Mouse (Mus musculus): ENCODE measurements around the gene Asic2. TPM values are rescaled to one million over a fixed set of nuclear protein-coding genes. Genes with fewer than 3 reads are reported as not detected.

The Asic2 gene
- polyA plus RNA-seq, 1 experiment from 2014 or later: 0.35 TPM

DNA sequence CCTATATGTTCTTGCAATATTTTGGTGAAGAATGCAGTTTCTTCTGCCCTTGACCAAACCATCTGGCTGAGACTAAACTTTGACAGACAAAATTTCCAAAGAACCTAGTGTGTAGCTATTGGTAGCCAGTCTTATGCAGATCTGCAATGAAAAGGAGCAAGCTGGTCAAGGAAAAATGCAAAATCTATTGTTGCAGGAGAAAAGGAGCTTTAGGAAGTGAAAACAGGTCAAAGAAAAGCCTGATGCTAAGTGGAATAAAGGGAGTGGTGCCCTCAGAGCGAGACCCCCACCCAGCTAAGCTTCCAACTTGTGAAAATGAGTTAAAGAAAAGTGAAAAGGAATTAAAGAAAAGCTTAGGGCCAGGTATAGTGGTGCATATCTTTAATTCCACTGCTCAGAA lies 135.9 kb downstream of the Asic2 start:
- Histone ChIP-seq H3K4me2 (replicated peaks) (no peak overlapping the region), H3K27me3 (no peaks in the 10 kb centered on the region), H3K4me3 (replicated peaks) (no peak overlapping the region), H3K36me3 (no peaks in the 10 kb centered on the region), H3K9ac (no peak overlapping the region), H3K9me3 (replicated peaks) (no peaks in the 10 kb centered on the region), H3K27ac (replicated peaks) (no peak overlapping the region), H3K4me1 (no peaks in the 10 kb centered on the region)
- WGBS: 54% methylated on average over 1 of the region's 1 CpGs
- no peak for ATAC-seq (ENCODE audit: insufficient number of reproducible peaks, low FRiP score, low TSS enrichment, low read depth)

DNA sequence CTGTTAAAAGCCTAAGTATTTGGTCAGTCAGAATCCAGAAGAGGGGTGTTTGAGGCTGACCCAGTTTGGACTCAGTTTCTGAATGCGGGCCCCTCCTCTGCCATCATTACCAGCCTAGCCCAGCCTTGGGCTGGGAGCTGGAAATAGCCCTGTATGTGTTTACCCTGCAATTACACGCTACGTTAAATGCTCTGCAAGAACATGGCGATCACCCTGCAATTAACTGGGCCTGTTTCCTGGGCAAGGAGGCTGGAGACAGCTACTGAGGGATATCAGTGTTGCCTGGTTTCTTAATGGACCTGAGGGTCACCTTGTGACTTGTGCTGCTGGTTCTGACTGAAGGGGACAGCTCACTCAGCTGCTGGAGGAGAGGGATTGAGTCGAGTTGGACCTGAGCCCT lies 151.7 kb downstream of the Asic2 start:
- H3K27me3 ChIP-seq: no peaks in the 10 kb centered on the region
- no peaks in the 10 kb centered on the region for H3K36me3 ChIP-seq
- H3K9me3 ChIP-seq (replicated peaks): no peaks in the 10 kb centered on the region
- no peak overlapping the region for H3K9ac ChIP-seq
- H3K4me1 ChIP-seq: no peaks in the 10 kb centered on the region
- H3K4me3 ChIP-seq (replicated peaks): no peak overlapping the region
- no peak overlapping the region for H3K4me2 ChIP-seq (replicated peaks)
- no peak overlapping the region for H3K27ac ChIP-seq (replicated peaks)
- no peak; the same call in 1 of the 2 replicates for ATAC-seq (ENCODE audit: insufficient number of reproducible peaks, low FRiP score, low TSS enrichment, low read depth)
- 21% methylated on average over 5 of the region's 5 CpGs for WGBS

GRCm38 (mm10) chr11:81814816-81815215 lies 153.4 kb downstream of the Asic2 start:
- H3K27me3 ChIP-seq: no peaks in the 10 kb centered on the region
- no peaks in the 10 kb centered on the region for H3K4me1 ChIP-seq
- H3K9ac ChIP-seq: no peak overlapping the region
- H3K36me3 ChIP-seq: no peaks in the 10 kb centered on the region
- no peak overlapping the region for H3K4me3 ChIP-seq (replicated peaks)
- no peak overlapping the region for H3K27ac ChIP-seq (replicated peaks)
- WGBS: 73% methylated on average over 1 of the region's 1 CpGs
- H3K4me2 ChIP-seq (replicated peaks): no peak overlapping the region
- no peak for ATAC-seq (ENCODE audit: insufficient number of reproducible peaks, low FRiP score, low TSS enrichment, low read depth)
- no peaks in the 10 kb centered on the region for H3K9me3 ChIP-seq (replicated peaks)

GRCm38 (mm10) chr11:81806905-81807659 lies 161.2 kb downstream of the Asic2 start:
- Histone ChIP-seq H3K4me2 (replicated peaks) (no peak overlapping the region), H3K36me3 (no peaks in the 10 kb centered on the region), H3K27ac (replicated peaks) (no peak overlapping the region), H3K4me1 (no peaks in the 10 kb centered on the region), H3K4me3 (replicated peaks) (no peak overlapping the region), H3K9me3 (replicated peaks) (no peaks in the 10 kb centered on the region), H3K27me3 (no peaks in the 10 kb centered on the region), H3K9ac (no peak overlapping the region)
- 74% methylated on average over 11 of the region's 11 CpGs for WGBS
- no peak for ATAC-seq (ENCODE audit: insufficient number of reproducible peaks, low FRiP score, low TSS enrichment, low read depth)

DNA sequence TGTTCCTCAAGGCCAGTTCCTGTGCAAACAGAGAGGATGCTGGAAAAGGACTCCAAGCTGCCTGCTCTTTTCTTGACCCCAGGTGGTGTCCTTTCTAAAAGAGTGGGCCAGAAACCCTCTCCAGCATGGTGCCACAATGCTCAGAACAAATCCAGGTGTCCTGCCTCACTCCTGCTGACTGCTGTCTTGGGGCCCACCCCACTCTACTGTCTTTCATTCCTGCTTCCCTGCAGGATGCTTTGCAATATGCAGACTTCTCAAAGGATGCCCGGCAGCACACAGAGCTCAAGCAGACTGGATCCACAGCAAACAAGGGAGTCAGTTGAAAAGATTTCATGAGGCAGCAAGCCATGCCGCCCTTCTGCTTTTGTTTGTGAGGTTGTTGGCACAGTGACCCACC lies 164.7 kb downstream of the Asic2 start:
- H3K9me3 ChIP-seq (replicated peaks): no peaks in the 10 kb centered on the region
- H3K27ac ChIP-seq (replicated peaks): no peak overlapping the region
- no peaks in the 10 kb centered on the region for H3K4me1 ChIP-seq
- no peak overlapping the region for H3K4me3 ChIP-seq (replicated peaks)
- no peaks in the 10 kb centered on the region for H3K27me3 ChIP-seq
- H3K36me3 ChIP-seq: no peaks in the 10 kb centered on the region
- H3K9ac ChIP-seq: no peak overlapping the region
- 20% methylated on average over 2 of the region's 2 CpGs for WGBS
- no peak overlapping the region for H3K4me2 ChIP-seq (replicated peaks)
- ATAC-seq (ENCODE audit: insufficient number of reproducible peaks, low FRiP score, low TSS enrichment, low read depth): no peak

GRCm38 (mm10) chr11:81802614-81803013 lies 165.6 kb downstream of the Asic2 start:
- 44% methylated on average over 1 of the region's 1 CpGs for WGBS
- Histone ChIP-seq H3K36me3 (no peaks in the 10 kb centered on the region), H3K27ac (replicated peaks) (no peak overlapping the region), H3K9me3 (replicated peaks) (no peaks in the 10 kb centered on the region), H3K4me2 (replicated peaks) (no peak overlapping the region), H3K9ac (no peak overlapping the region), H3K4me1 (no peaks in the 10 kb centered on the region), H3K4me3 (replicated peaks) (no peak overlapping the region), H3K27me3 (no peaks in the 10 kb centered on the region; the same call in 1 of the 2 replicates)
- no peak for ATAC-seq (ENCODE audit: insufficient number of reproducible peaks, low FRiP score, low TSS enrichment, low read depth)

- no peaks in the 10 kb centered on the region for H3K4me1 ChIP-seq
- H3K9ac ChIP-seq: no peak overlapping the region
- H3K9me3 ChIP-seq (replicated peaks): no peaks in the 10 kb centered on the region
- no peaks in the 10 kb centered on the region; the same call in 1 of the 2 replicates for H3K27me3 ChIP-seq
- no peak overlapping the region for H3K27ac ChIP-seq (replicated peaks)
- H3K4me3 ChIP-seq (replicated peaks): no peak overlapping the region
- no peak for ATAC-seq (ENCODE audit: insufficient number of reproducible peaks, low FRiP score, low TSS enrichment, low read depth)
- WGBS: 77% methylated on average over 4 of the region's 4 CpGs
- no peaks in the 10 kb centered on the region for H3K36me3 ChIP-seq
- H3K4me2 ChIP-seq (replicated peaks): no peak overlapping the region
Observed at GRCm38 (mm10) chr11:81800899-81801298, 167.4 kb downstream of the Asic2 start.

- Histone ChIP-seq H3K4me3 (replicated peaks) (no peak overlapping the region), H3K4me1 (no peaks in the 10 kb centered on the region), H3K27me3 (no peaks in the 10 kb centered on the region; the same call in 1 of the 2 replicates), H3K27ac (replicated peaks) (no peak overlapping the region), H3K36me3 (no peaks in the 10 kb centered on the region), H3K4me2 (replicated peaks) (no peak overlapping the region), H3K9ac (no peak overlapping the region), H3K9me3 (replicated peaks) (no peaks in the 10 kb centered on the region)
- ATAC-seq (ENCODE audit: insufficient number of reproducible peaks, low FRiP score, low TSS enrichment, low read depth): no peak
- WGBS: 68% methylated on average over 2 of the region's 2 CpGs
Observed at GRCm38 (mm10) chr11:81793588-81793987, 174.7 kb downstream of the Asic2 start.

GRCm38 (mm10) chr11:81791579-81791978 lies 176.7 kb downstream of the Asic2 start:
- Histone ChIP-seq H3K9me3 (replicated peaks) (no peaks in the 10 kb centered on the region), H3K4me3 (replicated peaks) (no peak overlapping the region), H3K36me3 (no peaks in the 10 kb centered on the region), H3K9ac (no peak overlapping the region), H3K27ac (replicated peaks) (no peak overlapping the region), H3K4me1 (no peaks in the 10 kb centered on the region), H3K4me2 (replicated peaks) (no peak overlapping the region), H3K27me3 (no peaks in the 10 kb centered on the region)
- ATAC-seq (ENCODE audit: insufficient number of reproducible peaks, low FRiP score, low TSS enrichment, low read depth): no peak
- WGBS: 48% methylated on average over 1 of the region's 1 CpGs

GRCm38 (mm10) chr11:81780596-81780995 lies 187.7 kb downstream of the Asic2 start:
- Histone ChIP-seq H3K9ac (no peak overlapping the region), H3K36me3 (no peaks in the 10 kb centered on the region), H3K27me3 (no peaks in the 10 kb centered on the region), H3K27ac (replicated peaks) (no peak overlapping the region), H3K4me3 (replicated peaks) (no peak overlapping the region), H3K9me3 (replicated peaks) (no peaks in the 10 kb centered on the region), H3K4me2 (replicated peaks) (no peak overlapping the region), H3K4me1 (0 out of 2 replicates have a peak, but pooled peaks cover 4% of the 10 kb centered on the region)
- no peak for ATAC-seq (ENCODE audit: insufficient number of reproducible peaks, low FRiP score, low TSS enrichment, low read depth)
- 71% methylated on average over 2 of the region's 2 CpGs for WGBS

- Histone ChIP-seq H3K27ac (replicated peaks) (no peak overlapping the region), H3K36me3 (no peaks in the 10 kb centered on the region), H3K9me3 (replicated peaks) (no peaks in the 10 kb centered on the region), H3K4me3 (replicated peaks) (no peak overlapping the region), H3K9ac (no peak overlapping the region), H3K4me2 (replicated peaks) (no peak overlapping the region), H3K4me1 (0 out of 2 replicates have a peak, but pooled peaks cover 4% of the 10 kb centered on the region), H3K27me3 (no peaks in the 10 kb centered on the region)
- 59% methylated on average over 7 of the region's 7 CpGs for WGBS
- ATAC-seq (ENCODE audit: insufficient number of reproducible peaks, low FRiP score, low TSS enrichment, low read depth): no peak
Observed at GRCm38 (mm10) chr11:81779881-81780280, 188.4 kb downstream of the Asic2 start.
